Mouse (Mus musculus): ENCODE results near the gene Lipn. TPM values are rescaled to one million over a fixed set of nuclear protein-coding genes. Genes with fewer than 3 reads are reported as not detected.

Lipn gene
- polyA plus RNA-seq, 1 experiment: 2.2 TPM

DNA sequence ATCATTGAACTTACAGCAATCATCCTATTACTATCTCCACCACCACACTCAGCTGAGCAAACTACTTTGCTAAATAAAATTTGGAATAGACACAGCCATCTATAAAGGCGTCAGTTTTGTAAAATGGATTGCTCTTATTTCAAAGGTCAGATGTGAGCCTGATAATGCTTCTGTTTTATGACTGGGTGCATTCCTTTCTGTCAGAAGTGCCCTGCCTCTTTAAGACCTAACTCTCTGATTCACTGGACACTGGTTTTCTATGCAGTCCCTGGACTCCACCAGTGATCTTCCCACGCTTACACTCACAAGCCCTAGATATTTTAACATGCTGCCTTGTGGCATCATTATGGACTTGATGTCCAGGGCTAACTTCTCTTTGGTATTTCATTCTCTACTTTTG lies 11.0 kb downstream of the Lipn start:
- H3K4me1 ChIP-seq (ENCODE audit: control insufficient read depth, insufficient read depth, low read length): peaks cover 12% of the 10 kb centered on the region
- no peak for TF ChIP-seq POLR2A (IDR thresholded peaks at IDR 0.05; ENCODE audit: borderline replicate concordance, low read depth, low read length)
- no peak overlapping the region for H3K4me3 ChIP-seq (ENCODE audit: insufficient read depth, low read length)
- H3K27ac ChIP-seq (ENCODE audit: insufficient read depth, low read depth, low read length): no peak overlapping the region

DNA sequence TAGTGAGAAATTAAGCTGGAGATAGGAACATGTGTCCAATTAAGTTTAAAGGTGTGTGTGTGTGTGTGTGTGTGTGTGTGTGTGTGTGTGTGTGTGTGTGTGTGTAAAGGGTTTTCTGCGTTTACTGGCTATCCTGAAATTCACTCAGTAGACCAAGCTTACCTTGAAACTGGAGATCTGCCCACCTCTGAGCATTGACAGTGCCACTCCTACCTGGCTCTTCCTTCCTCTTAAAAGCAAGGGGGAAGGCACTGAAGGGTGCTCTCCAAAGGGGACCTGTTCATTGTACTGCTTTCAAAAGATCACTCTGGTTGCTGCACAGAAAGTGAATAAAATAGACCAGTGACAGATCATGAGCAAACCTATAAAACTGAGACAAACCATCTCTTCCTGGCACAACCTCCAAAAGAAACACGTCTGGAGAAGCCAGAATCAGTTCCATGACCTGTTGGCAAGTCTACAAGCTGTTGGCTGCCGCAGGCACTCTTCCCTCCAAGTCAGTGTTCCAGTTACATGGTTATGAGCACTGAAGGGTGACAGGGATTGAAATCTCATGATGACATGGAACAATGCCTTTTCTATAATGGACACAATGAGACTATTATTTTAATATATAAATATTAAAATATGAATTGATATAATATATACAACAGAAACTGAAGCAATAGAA lies 22.0 kb downstream of the Lipn start:
- H3K27ac ChIP-seq (ENCODE audit: insufficient read depth, low read depth, low read length): no peak overlapping the region
- peaks cover 5% of the 10 kb centered on the region for H3K4me1 ChIP-seq (ENCODE audit: control insufficient read depth, insufficient read depth, low read length)
- no peak for TF ChIP-seq POLR2A (IDR thresholded peaks at IDR 0.05; ENCODE audit: borderline replicate concordance, low read depth, low read length)
- TF ChIP-seq CTCF (IDR thresholded peaks at IDR 0.05; ENCODE audit: low read depth, low read length): no peak
- no peak overlapping the region for H3K4me3 ChIP-seq (ENCODE audit: insufficient read depth, low read length)

DNA sequence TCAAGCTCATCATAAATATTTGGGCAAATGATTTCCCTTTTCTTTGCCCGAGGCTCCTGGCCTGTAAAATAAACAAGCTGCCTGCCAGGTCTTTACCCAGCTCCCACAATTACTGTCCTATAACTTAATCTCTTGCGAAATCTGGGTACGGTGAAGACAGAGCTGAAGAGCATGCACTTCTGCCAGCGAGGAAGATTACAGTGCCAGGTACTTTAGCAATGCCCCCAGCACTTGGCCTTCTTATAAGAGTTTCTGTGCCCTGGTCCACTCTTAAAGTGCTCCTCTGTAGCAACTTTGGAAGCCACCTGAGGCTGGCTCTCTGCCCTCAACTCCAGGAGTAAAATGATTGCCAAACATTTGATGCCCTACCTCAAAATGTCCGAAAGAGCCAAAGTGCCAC lies 28.2 kb downstream of the Lipn start:
- TF ChIP-seq CTCF (IDR thresholded peaks at IDR 0.05; ENCODE audit: low read depth, low read length) (no peak), POLR2A (IDR thresholded peaks at IDR 0.05; ENCODE audit: borderline replicate concordance, low read depth, low read length) (no peak)
- H3K4me3 ChIP-seq (ENCODE audit: insufficient read depth, low read length): no peak overlapping the region
- no peak overlapping the region for H3K27ac ChIP-seq (ENCODE audit: insufficient read depth, low read depth, low read length)
- H3K4me1 ChIP-seq (ENCODE audit: control insufficient read depth, insufficient read depth, low read length): peaks cover 5% of the 10 kb centered on the region

DNA sequence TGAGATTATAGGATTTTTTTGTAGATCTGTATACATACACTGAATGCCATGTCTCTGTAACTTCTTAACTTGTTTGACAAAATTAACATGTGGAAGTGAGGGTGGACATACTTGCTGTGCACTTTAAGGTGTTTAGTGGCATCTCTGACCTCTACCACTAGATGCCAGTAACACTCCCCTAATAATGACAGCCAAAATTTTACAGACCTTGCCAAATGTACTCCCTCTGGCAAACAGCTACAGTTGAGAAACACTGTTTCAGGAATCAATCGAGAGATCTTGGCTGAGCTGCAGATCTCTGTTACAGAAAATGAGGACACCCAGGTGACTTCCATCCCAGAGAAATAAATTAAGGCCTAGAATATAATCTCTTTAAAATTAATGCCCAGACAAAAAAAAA lies 29.1 kb downstream of the Lipn start:
- peaks cover 5% of the 10 kb centered on the region for H3K4me1 ChIP-seq (ENCODE audit: control insufficient read depth, insufficient read depth, low read length)
- no peak overlapping the region for H3K4me3 ChIP-seq (ENCODE audit: insufficient read depth, low read length)
- no peak overlapping the region for H3K27ac ChIP-seq (ENCODE audit: insufficient read depth, low read depth, low read length)
- TF ChIP-seq CTCF (IDR thresholded peaks at IDR 0.05; ENCODE audit: low read depth, low read length) (no peak), POLR2A (IDR thresholded peaks at IDR 0.05; ENCODE audit: borderline replicate concordance, low read depth, low read length) (no peak)

DNA sequence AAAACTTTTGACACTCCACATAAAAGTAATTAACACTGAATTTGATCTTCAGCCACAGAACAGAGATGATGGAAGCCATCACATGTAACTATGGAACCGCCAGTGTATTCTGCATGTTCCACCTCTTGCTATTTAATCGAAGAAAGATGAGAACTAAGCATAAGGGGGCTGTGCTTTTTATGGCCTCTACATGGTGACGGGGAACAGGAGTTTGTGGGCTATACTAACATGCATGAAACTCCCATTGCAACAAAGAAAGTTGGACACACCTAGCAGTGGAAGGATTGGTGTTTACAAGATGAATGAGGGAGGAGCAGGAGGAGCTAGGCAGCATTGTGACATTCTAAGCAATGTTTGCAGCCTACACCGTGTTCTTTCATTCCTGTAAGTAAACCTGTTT lies 33.5 kb downstream of the Lipn start, which contains the start of gene Lipm:
Gene Lipm (plus strand): TSS at position 301 of the 400 bp plus-strand sequence.
- Histone ChIP-seq H3K4me3 (ENCODE audit: insufficient read depth, low read length) (no peak within 1 kb of the TSS), H3K4me1 (ENCODE audit: control insufficient read depth, insufficient read depth, low read length) (no peaks in the 10 kb centered on the region)
- TF ChIP-seq POLR2A (IDR thresholded peaks at IDR 0.05; ENCODE audit: borderline replicate concordance, low read depth, low read length) (no peak), CTCF (IDR thresholded peaks at IDR 0.05; ENCODE audit: low read depth, low read length) (no peak)

DNA sequence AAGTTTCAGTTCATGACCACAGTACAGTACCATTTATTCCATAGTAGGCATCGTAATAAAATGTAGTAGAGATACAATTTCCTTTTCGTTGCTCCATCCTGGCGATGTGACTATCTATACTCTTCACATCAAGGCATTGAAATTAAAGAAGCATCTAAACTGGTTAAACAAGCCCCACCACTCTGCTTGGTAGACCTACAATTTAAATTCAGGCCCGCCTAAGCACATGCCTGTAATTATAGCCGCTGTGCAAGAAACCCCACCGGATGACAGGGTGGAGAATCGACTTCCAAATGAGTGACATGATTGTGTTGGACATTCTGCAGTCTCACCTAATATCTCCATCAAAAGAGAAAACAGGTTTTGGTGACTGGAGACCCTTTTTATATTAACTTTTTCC lies 34.7 kb downstream of the Lipn start:
- TF ChIP-seq CTCF (IDR thresholded peaks at IDR 0.05; ENCODE audit: low read depth, low read length) (no peak), POLR2A (IDR thresholded peaks at IDR 0.05; ENCODE audit: borderline replicate concordance, low read depth, low read length) (no peak)

More for the DNA sequence above, 33.5 kb downstream of the Lipn start, which contains the start of gene Lipm:
- H3K27ac ChIP-seq (ENCODE audit: insufficient read depth, low read depth, low read length): no peak within 1 kb of the TSS

DNA sequence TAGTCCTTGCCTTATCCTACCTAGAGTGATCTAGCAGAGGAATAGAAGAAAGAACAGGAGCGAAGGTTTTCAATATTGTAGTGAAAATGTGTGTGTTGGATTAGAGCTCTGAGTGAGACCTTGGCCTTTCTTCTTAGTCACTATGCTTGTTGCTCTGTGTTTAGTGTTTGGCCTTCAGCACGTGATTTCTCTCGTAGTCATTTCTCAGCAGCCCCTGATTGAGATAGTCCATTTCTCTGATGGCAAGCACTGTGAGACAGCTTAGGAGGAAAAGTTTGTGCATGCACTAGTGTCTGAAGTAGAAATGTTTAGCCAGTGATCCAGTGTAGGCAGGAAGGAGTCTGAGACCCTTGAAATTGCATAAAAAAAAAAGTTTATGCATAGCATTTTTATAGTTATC lies 37.7 kb downstream of the Lipn start:
- Histone ChIP-seq H3K27ac (ENCODE audit: insufficient read depth, low read depth, low read length) (no peak overlapping the region), H3K4me3 (ENCODE audit: insufficient read depth, low read length) (no peak overlapping the region), H3K4me1 (ENCODE audit: control insufficient read depth, insufficient read depth, low read length) (no peaks in the 10 kb centered on the region)
- TF ChIP-seq CTCF (IDR thresholded peaks at IDR 0.05; ENCODE audit: low read depth, low read length) (no peak), POLR2A (IDR thresholded peaks at IDR 0.05; ENCODE audit: borderline replicate concordance, low read depth, low read length) (no peak)

More for the DNA sequence above, 34.7 kb downstream of the Lipn start:
- Histone ChIP-seq H3K27ac (ENCODE audit: insufficient read depth, low read depth, low read length) (no peak overlapping the region), H3K4me3 (ENCODE audit: insufficient read depth, low read length) (no peak overlapping the region), H3K4me1 (ENCODE audit: control insufficient read depth, insufficient read depth, low read length) (no peaks in the 10 kb centered on the region)

DNA sequence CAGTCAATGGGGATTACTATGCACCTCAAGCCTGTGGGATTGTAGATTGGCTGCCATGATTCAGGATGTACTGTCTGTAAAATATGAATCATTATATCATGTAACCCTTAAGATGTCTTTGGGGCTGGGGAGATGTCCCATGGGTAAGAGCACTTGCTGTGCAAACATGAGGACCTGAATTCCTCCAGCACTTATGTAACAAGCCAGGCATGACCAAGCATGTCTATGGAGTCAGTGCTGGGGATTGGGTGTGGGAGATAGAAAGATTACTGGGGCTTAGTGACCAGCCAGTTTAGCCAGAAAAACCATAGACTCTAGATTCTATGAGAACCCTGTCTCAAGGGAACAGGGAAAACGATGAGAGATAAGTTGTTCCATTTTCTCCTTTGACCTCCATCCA lies 51.9 kb downstream of the Lipn start:
- Histone ChIP-seq H3K4me1 (ENCODE audit: control insufficient read depth, insufficient read depth, low read length) (no peaks in the 10 kb centered on the region), H3K4me3 (ENCODE audit: insufficient read depth, low read length) (no peak overlapping the region), H3K27ac (ENCODE audit: insufficient read depth, low read depth, low read length) (no peak overlapping the region)
- TF ChIP-seq CTCF (IDR thresholded peaks at IDR 0.05; ENCODE audit: low read depth, low read length) (no peak), POLR2A (IDR thresholded peaks at IDR 0.05; ENCODE audit: borderline replicate concordance, low read depth, low read length) (no peak)

DNA sequence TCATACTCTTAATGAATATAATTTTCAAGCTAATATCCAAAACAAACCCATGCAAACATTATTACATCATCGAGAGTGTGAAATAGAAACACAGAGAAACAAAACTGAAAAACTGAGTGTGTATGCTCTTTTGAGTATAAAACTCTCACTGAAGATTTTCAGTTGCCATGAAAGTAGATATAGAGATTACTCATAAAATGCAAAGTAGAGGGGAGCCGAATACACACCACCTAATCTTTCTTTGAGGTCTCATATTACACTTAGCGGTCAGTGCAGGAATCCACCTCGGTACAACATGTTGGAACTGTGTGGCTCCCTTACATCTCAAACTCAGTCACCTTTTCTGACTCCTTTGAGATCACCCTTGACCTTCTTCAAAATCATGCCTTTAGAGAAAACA lies 52.5 kb downstream of the Lipn start:
- Histone ChIP-seq H3K27ac (ENCODE audit: insufficient read depth, low read depth, low read length) (no peak overlapping the region), H3K4me1 (ENCODE audit: control insufficient read depth, insufficient read depth, low read length) (no peaks in the 10 kb centered on the region), H3K4me3 (ENCODE audit: insufficient read depth, low read length) (no peak overlapping the region)
- no peak for TF ChIP-seq CTCF (IDR thresholded peaks at IDR 0.05; ENCODE audit: low read depth, low read length)
- no peak for TF ChIP-seq POLR2A (IDR thresholded peaks at IDR 0.05; ENCODE audit: borderline replicate concordance, low read depth, low read length)

DNA sequence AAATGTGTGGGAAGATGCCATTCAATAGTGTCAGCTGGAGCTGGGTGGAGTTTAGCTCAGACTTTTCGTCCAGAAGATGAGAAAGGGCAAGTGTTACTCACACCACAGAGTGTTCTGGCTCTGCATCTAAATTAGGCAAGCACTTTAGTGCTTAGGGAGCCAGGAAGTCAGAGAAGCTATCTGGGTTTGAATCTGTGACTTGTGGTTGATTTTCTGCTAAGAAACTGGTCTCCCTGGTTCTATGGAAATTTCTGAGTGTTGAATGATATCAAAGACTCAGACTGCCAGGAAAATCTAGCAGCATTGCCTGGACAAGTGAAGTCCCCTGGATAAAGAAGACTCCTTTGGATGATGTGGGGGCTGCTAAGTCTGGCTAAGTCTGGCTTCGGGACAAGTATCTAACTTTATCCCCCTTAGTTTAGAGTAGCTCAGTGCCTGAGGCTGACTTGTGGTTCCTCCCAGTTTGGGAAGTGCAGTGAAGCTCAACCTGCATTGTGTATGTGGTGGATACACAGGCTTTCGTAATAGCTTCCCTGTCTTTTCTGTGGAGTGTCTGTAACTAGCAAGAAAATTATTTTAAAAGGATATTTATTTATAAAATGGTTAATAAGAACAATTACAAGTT lies 53.1 kb downstream of the Lipn start:
- Histone ChIP-seq H3K4me3 (ENCODE audit: insufficient read depth, low read length) (no peak overlapping the region), H3K27ac (ENCODE audit: insufficient read depth, low read depth, low read length) (no peak overlapping the region), H3K4me1 (ENCODE audit: control insufficient read depth, insufficient read depth, low read length) (no peaks in the 10 kb centered on the region)
- TF ChIP-seq POLR2A (IDR thresholded peaks at IDR 0.05; ENCODE audit: borderline replicate concordance, low read depth, low read length) (no peak), CTCF (IDR thresholded peaks at IDR 0.05; ENCODE audit: low read depth, low read length) (no peak)

Other genes with a start within 250 kb of the Lipn start
- not detected in 2 replicates for gene Lipf, start 106.2 kb upstream of the Lipn start, polyA plus RNA-seq (2012; ENCODE audit: insufficient read depth, insufficient read length, missing spikeins)
- gene Lipk, start 59.1 kb upstream of the Lipn start, polyA plus RNA-seq (2012; ENCODE audit: insufficient read depth, insufficient read length, missing spikeins): not detected in 2 replicates
- not detected in 2 replicates for gene Lipm, start 33.6 kb downstream of the Lipn start, polyA plus RNA-seq (2012; ENCODE audit: insufficient read depth, insufficient read length, missing spikeins)
- gene Ankrd22, start 98.7 kb downstream of the Lipn start, polyA plus RNA-seq (2012; ENCODE audit: insufficient read depth, insufficient read length, missing spikeins): not detected in 2 replicates
- gene Stambpl1, start 124.9 kb downstream of the Lipn start, polyA plus RNA-seq (2012; ENCODE audit: insufficient read depth, insufficient read length, missing spikeins): 28.3 and 30.3 TPM in 2 replicates
- gene Acta2, start 188.2 kb downstream of the Lipn start, polyA plus RNA-seq (2012; ENCODE audit: insufficient read depth, insufficient read length, missing spikeins): 22.4 and 25.9 TPM in 2 replicates
- 18.6 and 21.7 TPM in 2 replicates for gene Fas, start 223.3 kb downstream of the Lipn start, polyA plus RNA-seq (2012; ENCODE audit: insufficient read depth, insufficient read length, missing spikeins)